Mouse (Mus musculus): ENCODE data around the gene Rps6kb1. TPM values are rescaled to one million over a fixed set of nuclear protein-coding genes. Genes with fewer than 3 reads are reported as not detected.

Rps6kb1 gene
- polyA plus RNA-seq, 1 experiment from 2014 or later: 53.1 TPM

DNA sequence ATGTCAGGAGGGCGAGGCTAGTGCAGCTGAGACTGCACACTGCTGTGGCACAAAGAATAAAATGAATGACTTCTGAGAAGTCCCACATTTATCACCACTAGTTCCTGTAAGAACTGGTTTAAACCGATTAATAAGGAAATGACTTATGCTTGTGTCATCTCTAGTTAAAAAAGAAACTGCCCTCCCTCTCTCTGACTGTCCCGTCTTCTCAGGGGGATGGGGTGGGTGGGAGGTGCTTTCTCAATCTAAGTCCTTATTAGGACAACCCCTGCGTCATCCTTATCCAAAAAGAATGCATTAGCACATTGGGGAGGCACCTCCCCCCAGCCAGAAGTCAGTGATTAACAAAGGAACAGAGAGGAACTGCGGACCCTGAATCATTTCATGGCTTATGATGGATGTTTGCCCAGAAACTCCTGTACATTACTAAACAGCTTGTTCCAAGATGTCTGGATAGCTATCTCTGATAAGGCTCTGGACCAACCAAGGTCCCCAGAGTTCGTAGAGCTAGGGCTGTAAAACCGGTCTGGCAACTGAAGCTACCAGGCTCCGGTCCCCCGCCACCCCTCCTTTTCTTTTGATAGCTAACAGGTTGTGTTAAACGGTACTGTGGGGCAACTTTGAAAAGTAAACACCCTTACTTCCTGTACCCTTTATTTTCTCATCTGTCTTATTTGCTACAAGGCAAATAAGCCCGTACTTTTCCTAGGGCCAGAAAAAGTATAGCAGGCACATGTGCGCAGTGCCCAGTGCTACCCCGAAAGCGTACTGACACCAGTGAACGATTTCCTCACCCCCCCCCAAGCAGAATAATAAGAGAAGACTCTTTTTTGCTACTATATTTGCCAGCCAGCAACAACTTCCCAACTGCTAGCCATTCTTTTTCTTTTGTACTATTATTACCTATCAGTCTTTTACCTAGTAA lies 42.5 kb upstream of the Rps6kb1 start:
- Histone ChIP-seq H3K27ac (ENCODE audit: low read depth, low read length) (no peak overlapping the region), H3K4me2 (ENCODE audit: low read length) (peak overlapping the region; percentile 37), H3K4me3 (ENCODE audit: low read length) (peak overlapping the region; percentile 1), H3K36me3 (ENCODE audit: control insufficient read depth, insufficient read depth, low read length) (no peaks in the 10 kb centered on the region), H3K9me3 (ENCODE audit: control insufficient read depth, low read length) (no peaks in the 10 kb centered on the region), H3K4me1 (ENCODE audit: control insufficient read depth, insufficient read depth, low read depth, low read length) (no peaks in the 10 kb centered on the region), H3K9ac (ENCODE audit: low read depth, low read length) (no peak overlapping the region), H3K27me3 (replicated peaks; ENCODE audit: control insufficient read depth, insufficient read depth, low read length) (no peaks in the 10 kb centered on the region)
- 14% methylated on average over 15 of the region's 15 CpGs for WGBS
- no peak for ATAC-seq

DNA sequence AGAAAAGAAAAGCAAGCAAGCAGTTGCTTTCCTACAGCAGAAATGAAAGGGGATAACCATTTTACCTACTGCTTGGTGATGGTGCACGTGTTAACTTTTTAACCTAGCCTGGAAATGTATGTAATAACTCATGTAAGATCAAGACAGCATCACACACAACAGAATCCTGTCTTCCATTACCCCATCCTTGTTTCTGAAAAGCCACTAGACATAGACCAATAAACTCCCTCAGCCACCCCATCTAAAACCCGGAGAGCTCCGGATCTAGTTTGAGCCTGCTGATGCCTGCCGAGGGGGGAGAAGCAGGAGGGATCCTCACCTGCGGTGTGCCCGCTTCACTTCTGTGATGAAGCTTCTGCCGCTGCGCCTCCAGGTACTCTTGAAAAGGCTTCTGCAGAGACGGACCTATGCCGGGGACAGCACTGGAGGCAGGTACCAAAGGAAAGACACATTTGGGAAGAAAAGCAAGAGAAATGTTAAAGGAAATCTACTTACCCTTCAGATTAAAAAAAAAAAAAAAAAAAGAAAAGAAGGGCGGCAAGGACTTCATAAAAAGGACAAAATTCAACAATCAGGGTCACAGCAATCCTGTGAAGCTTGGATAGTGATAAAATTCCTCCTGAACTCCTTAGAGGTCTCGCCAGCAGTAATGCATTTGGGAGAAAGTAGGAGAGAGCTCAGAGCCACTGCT lies 41.7 kb upstream of the Rps6kb1 start:
- Histone ChIP-seq H3K9me3 (ENCODE audit: control insufficient read depth, low read length) (no peaks in the 10 kb centered on the region), H3K4me3 (ENCODE audit: low read length) (peak overlapping the region; percentile 22; the same call in 1 of the 2 replicates), H3K27me3 (replicated peaks; ENCODE audit: control insufficient read depth, insufficient read depth, low read length) (no peaks in the 10 kb centered on the region), H3K4me1 (ENCODE audit: control insufficient read depth, insufficient read depth, low read depth, low read length) (no peaks in the 10 kb centered on the region), H3K9ac (ENCODE audit: low read depth, low read length) (no peak overlapping the region), H3K27ac (ENCODE audit: low read depth, low read length) (no peak overlapping the region), H3K36me3 (ENCODE audit: control insufficient read depth, insufficient read depth, low read length) (no peaks in the 10 kb centered on the region), H3K4me2 (ENCODE audit: low read length) (peak overlapping the region; percentile 37)
- 29% methylated on average over 12 of the region's 12 CpGs for whole genome bisulfite sequencing
- no peak for ATAC-seq

DNA sequence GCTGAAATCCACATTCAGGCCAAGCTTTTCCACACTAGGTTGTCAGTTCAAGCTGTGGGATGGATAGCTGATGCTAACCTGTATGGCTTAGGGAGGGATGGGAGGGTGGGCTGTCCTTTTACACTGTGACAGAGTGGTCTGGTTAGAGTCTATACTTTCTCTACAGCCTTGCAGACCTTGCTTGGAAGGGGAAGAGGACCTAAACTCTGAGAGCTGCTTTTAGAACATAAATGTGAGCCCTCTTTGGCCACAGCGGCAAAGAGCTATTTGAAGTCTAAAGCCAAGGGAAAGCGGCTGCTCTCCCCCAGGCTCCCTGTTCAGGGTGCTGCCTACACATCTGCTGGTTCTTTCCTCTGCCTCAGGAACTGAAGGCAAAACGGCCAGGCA lies 41.0 kb upstream of the Rps6kb1 start:
- Histone ChIP-seq H3K4me2 (ENCODE audit: low read length) (no peak overlapping the region), H3K4me3 (ENCODE audit: low read length) (no peak overlapping the region), H3K36me3 (ENCODE audit: control insufficient read depth, insufficient read depth, low read length) (no peaks in the 10 kb centered on the region), H3K27ac (ENCODE audit: low read depth, low read length) (no peak overlapping the region), H3K27me3 (replicated peaks; ENCODE audit: control insufficient read depth, insufficient read depth, low read length) (no peaks in the 10 kb centered on the region), H3K9me3 (ENCODE audit: control insufficient read depth, low read length) (no peaks in the 10 kb centered on the region), H3K4me1 (ENCODE audit: control insufficient read depth, insufficient read depth, low read depth, low read length) (no peaks in the 10 kb centered on the region), H3K9ac (ENCODE audit: low read depth, low read length) (no peak overlapping the region)
- no peak for ATAC-seq
- 58% methylated on average over 3 of the region's 3 CpGs for WGBS

DNA sequence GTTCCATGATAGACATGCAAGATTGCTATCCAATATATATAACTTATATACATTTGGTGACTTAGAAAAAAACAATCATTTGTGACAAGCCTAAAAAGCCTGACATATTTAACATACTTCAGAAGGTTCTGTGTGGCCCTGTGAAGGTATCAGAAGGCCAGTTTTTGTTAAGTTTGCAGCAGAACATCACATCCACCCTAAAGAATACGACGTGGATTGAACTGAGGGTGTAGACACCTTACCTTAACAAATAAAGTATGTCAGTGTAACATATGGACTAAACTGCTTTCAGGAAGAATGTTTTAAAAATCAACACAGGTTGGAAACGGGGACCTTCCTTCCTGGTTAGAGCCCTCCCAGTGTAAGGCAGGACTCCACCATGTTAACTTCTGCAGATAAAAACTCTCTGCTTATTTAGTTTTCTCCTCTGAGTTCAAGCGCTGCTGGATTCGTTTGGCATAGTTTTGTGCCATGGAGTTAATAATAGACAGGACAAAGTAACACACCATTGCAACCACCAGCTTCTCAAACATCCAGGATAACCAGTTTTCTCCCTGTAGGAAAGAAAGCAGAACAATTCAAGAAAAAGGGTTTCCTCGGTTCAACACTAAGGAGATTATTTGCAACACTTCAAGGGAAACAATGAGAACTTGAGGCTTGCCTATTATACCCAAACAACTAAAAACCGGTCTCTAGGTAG lies 40.4 kb upstream of the Rps6kb1 start:
- no peak overlapping the region for H3K9ac ChIP-seq (ENCODE audit: low read depth, low read length)
- no peak overlapping the region for H3K4me3 ChIP-seq (ENCODE audit: low read length)
- H3K27ac ChIP-seq (ENCODE audit: low read depth, low read length): no peak overlapping the region
- WGBS: 79% methylated on average over 7 of the region's 7 CpGs
- H3K36me3 ChIP-seq (ENCODE audit: control insufficient read depth, insufficient read depth, low read length): no peaks in the 10 kb centered on the region
- no peak for ATAC-seq
- no peaks in the 10 kb centered on the region for H3K9me3 ChIP-seq (ENCODE audit: control insufficient read depth, low read length)
- no peaks in the 10 kb centered on the region for H3K4me1 ChIP-seq (ENCODE audit: control insufficient read depth, insufficient read depth, low read depth, low read length)
- H3K27me3 ChIP-seq (replicated peaks; ENCODE audit: control insufficient read depth, insufficient read depth, low read length): no peaks in the 10 kb centered on the region
- H3K4me2 ChIP-seq (ENCODE audit: low read length): no peak overlapping the region

DNA sequence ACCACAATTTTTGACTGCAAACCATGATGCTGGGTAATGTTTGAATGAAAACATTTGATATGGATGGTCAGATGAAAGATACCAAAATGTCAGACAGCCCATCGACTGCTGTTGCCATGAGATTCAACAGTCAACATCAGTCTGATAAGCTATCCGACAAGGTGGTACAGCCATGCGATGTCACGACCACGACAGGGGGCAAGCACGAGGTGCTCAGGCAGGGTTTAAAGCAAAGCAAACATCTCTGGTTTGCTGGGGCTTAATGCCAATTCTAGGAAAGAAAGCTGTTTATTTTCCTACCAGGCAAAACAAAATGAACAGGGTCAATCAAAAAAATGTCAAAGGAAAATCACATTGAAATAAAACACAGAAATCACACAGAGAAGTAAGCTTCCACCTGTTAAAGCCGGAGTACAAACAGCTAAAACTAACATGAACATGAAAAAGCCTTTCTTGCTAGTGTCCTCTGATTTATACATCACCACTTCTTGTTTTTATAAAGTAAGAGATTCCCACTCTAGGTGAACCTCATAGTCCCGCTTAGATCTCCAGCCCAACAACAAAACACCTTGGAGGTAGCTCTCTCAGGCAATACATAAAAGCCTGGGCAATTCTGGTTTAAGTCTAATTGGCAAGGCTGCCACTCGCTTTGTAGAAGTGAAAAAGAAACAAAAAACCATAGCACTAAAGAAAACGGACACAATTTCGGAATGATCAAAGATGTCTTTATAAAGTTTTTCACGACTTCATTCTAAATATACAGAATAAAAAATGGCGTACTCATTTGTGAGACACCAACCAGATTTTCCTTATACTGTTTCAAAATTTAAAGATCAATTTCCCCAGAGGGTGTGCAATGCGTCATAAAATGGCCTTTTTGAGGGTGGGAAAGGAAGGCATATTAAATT lies 39.6 kb upstream of the Rps6kb1 start:
- Histone ChIP-seq H3K36me3 (ENCODE audit: control insufficient read depth, insufficient read depth, low read length) (no peaks in the 10 kb centered on the region), H3K4me1 (ENCODE audit: control insufficient read depth, insufficient read depth, low read depth, low read length) (no peaks in the 10 kb centered on the region), H3K9me3 (ENCODE audit: control insufficient read depth, low read length) (no peaks in the 10 kb centered on the region), H3K9ac (ENCODE audit: low read depth, low read length) (no peak overlapping the region), H3K4me3 (ENCODE audit: low read length) (no peak overlapping the region), H3K27ac (ENCODE audit: low read depth, low read length) (no peak overlapping the region), H3K27me3 (replicated peaks; ENCODE audit: control insufficient read depth, insufficient read depth, low read length) (no peaks in the 10 kb centered on the region), H3K4me2 (ENCODE audit: low read length) (no peak overlapping the region)
- 91% methylated on average over 14 of the region's 14 CpGs for WGBS
- ATAC-seq: no peak

DNA sequence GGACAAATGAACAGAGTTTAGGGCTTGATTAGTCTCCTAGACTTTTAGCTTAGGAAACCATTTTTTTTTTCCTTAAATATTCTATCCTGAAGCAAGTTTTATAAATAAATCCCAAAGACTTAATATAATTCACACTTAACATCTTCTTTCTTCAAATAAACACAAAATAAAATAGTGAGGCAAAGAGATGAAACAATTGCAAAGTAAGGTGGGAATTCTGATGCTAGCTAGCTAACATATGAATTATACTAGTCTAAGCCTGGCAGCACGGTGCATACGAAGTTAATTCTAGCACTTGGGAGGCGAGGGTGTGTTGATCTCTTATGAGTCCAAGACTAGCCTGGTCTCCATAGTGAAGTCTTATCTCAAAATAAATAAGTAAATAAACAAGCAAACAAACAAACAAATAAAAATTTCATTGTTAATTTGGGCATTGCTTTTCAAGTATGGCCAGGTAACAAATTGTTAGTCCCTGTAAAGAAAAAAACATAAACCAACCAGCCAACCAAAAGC lies 38.8 kb upstream of the Rps6kb1 start:
- Histone ChIP-seq H3K9ac (ENCODE audit: low read depth, low read length) (no peak overlapping the region), H3K4me2 (ENCODE audit: low read length) (no peak overlapping the region), H3K36me3 (ENCODE audit: control insufficient read depth, insufficient read depth, low read length) (no peaks in the 10 kb centered on the region), H3K27me3 (replicated peaks; ENCODE audit: control insufficient read depth, insufficient read depth, low read length) (no peaks in the 10 kb centered on the region), H3K27ac (ENCODE audit: low read depth, low read length) (no peak overlapping the region), H3K4me3 (ENCODE audit: low read length) (no peak overlapping the region), H3K9me3 (ENCODE audit: control insufficient read depth, low read length) (no peaks in the 10 kb centered on the region), H3K4me1 (ENCODE audit: control insufficient read depth, insufficient read depth, low read depth, low read length) (no peaks in the 10 kb centered on the region)
- ATAC-seq: no peak
- WGBS: 94% methylated on average over 3 of the region's 3 CpGs

DNA sequence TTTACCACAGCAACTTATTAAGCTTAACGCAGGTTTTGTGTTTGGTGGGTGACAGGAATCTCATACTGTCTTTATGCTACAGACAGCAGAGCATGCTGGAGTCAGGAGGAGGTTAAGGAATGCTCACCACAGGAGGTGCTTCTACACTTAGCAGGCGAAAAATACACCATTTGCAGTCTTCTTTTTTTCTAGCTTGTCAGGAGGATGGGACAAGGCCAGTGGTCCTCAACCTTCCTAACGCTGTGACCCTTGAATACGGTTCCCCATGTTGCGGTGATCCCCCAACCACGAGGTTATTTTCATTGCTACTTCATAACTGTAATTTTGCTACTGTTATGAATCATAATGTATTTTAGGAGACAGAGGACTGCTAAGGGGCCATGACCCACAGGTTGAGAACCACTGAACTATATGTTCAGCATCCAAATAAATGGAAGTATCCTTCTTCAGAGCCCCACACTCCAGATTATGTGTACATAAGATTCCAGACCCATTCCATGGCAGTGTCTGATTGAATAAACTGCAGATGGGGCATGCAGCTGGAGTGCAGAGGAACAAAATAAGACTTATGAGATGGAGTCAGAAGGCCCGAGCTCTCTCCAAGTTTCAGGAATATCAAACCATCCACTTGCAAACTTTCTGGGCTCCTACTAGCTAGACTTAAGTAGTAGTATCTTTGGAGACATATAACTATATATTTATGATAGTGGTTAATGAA lies 38.1 kb upstream of the Rps6kb1 start:
- no peaks in the 10 kb centered on the region for H3K27me3 ChIP-seq (replicated peaks; ENCODE audit: control insufficient read depth, insufficient read depth, low read length)
- H3K9me3 ChIP-seq (ENCODE audit: control insufficient read depth, low read length): no peaks in the 10 kb centered on the region
- no peak overlapping the region for H3K9ac ChIP-seq (ENCODE audit: low read depth, low read length)
- no peak overlapping the region for H3K27ac ChIP-seq (ENCODE audit: low read depth, low read length)
- 89% methylated on average over 7 of the region's 7 CpGs for WGBS
- no peaks in the 10 kb centered on the region for H3K36me3 ChIP-seq (ENCODE audit: control insufficient read depth, insufficient read depth, low read length)
- no peak for ATAC-seq
- no peak overlapping the region for H3K4me2 ChIP-seq (ENCODE audit: low read length)
- H3K4me1 ChIP-seq (ENCODE audit: control insufficient read depth, insufficient read depth, low read depth, low read length): no peaks in the 10 kb centered on the region
- no peak overlapping the region for H3K4me3 ChIP-seq (ENCODE audit: low read length)

DNA sequence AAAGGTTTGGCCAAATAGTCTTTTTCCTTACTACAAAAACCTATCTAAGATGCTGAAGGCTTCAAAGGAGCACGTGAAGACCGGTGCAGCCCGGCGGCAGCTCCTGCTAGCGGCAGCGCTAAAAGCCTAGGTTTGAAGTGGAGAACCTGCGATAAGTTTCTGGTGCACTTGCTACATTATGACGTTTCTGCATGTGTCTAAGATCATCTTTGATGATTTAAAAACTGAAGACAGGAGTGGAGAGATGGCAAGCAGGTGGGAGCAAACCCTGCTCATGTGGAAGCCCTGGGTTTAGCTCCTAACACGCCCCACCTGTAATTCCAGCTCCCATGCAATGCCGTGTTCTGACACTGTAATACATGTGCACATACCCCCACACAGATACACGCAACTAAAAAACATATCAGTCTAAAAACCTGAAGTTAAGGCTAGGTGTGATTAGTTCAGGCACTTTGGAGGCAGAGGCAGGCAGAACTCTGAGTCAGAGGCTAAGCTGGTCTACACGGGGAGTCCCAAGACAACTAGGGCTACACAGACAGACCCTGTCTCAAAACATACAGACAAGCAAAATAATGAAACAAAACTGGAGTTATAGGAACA lies 37.4 kb upstream of the Rps6kb1 start:
- Histone ChIP-seq H3K36me3 (ENCODE audit: control insufficient read depth, insufficient read depth, low read length) (no peaks in the 10 kb centered on the region), H3K9ac (ENCODE audit: low read depth, low read length) (no peak overlapping the region), H3K4me3 (ENCODE audit: low read length) (no peak overlapping the region), H3K9me3 (ENCODE audit: control insufficient read depth, low read length) (no peaks in the 10 kb centered on the region), H3K4me1 (ENCODE audit: control insufficient read depth, insufficient read depth, low read depth, low read length) (no peaks in the 10 kb centered on the region), H3K27me3 (replicated peaks; ENCODE audit: control insufficient read depth, insufficient read depth, low read length) (no peaks in the 10 kb centered on the region), H3K4me2 (ENCODE audit: low read length) (no peak overlapping the region), H3K27ac (ENCODE audit: low read depth, low read length) (no peak overlapping the region)
- WGBS: 91% methylated on average over 12 of the region's 12 CpGs
- ATAC-seq: no peak

Data from hindbrain, embryonic 16.5 days (tissue).